Mouse (Mus musculus) lung, postnatal 4 days (tissue): ENCODE measurements around the gene Hoxb3.
A peak's percentile ranks its signal among the peaks of the same experiment; 100 is the strongest.

Experiments used
- DNase-seq, 2 experiments: peaks; one replicate each; pipeline ENCODE4 v3.0.0; 2021

The Hoxb3 gene

GRCm38 (mm10) chr11:96303151-96304099 lies 19.7 kb upstream of the Hoxb3 start, which contains the start of gene Hoxb5:
Hoxb5 (plus strand) TSS chr11:96303336.
- peak; percentile 91 to 92 for DNase-seq

GRCm38 (mm10) chr11:96304381-96305195 lies 18.5 kb upstream of the Hoxb3 start:
- DNase-seq: no peak

- no peak for DNase-seq
Measured at GRCm38 (mm10) chr11:96305505-96306182, 17.5 kb upstream of the Hoxb3 start.

GRCm38 (mm10) chr11:96306183-96306907 lies 16.8 kb upstream of the Hoxb3 start:
- DNase-seq: no peak

GRCm38 (mm10) chr11:96306908-96307269 lies 16.2 kb upstream of the Hoxb3 start:
- DNase-seq: no peak

GRCm38 (mm10) chr11:96308763-96309162 lies 14.4 kb upstream of the Hoxb3 start:
- no peak for DNase-seq

GRCm38 (mm10) chr11:96309288-96309687 lies 13.8 kb upstream of the Hoxb3 start:
- peak; percentile 69 to 73 for DNase-seq

GRCm38 (mm10) chr11:96310183-96310938 lies 12.8 kb upstream of the Hoxb3 start:
- no peak for DNase-seq

- no peak for DNase-seq
Measured at GRCm38 (mm10) chr11:96311097-96311496, 12.0 kb upstream of the Hoxb3 start.

GRCm38 (mm10) chr11:96311520-96312417 lies 11.4 kb upstream of the Hoxb3 start:
- peak; percentile 85 to 87 for DNase-seq

GRCm38 (mm10) chr11:96313134-96313533 lies 10.0 kb upstream of the Hoxb3 start:
- no peak for DNase-seq

- no peak for DNase-seq
Measured at GRCm38 (mm10) chr11:96313806-96314428, 9.2 kb upstream of the Hoxb3 start.

- DNase-seq: peak; percentile 61 to 74
Measured at GRCm38 (mm10) chr11:96314671-96315343, 8.3 kb upstream of the Hoxb3 start.

- no peak for DNase-seq
Measured at GRCm38 (mm10) chr11:96315344-96315681, 7.8 kb upstream of the Hoxb3 start.

- DNase-seq: no peak
Measured at GRCm38 (mm10) chr11:96316696-96317607, 6.2 kb upstream of the Hoxb3 start.

GRCm38 (mm10) chr11:96317608-96318367 lies 5.3 kb upstream of the Hoxb3 start, which contains the start of gene Hoxb4:
Hoxb4 (plus strand) TSS chr11:96318267.
- DNase-seq: no peak

- peak; percentile 81 to 88 for DNase-seq
Measured at GRCm38 (mm10) chr11:96318368-96319070, 4.6 kb upstream of the Hoxb3 start.
